ENCODE assay signal across 8 mouse cellular contexts in genomic region chrX:129750606-129751005, GRCm38 (mm10). TPM values are rescaled to one million over a fixed set of nuclear protein-coding genes. Genes with fewer than 3 reads are reported as not detected.
DNase-seq lines count a peak whose midpoint lies in the region; ATAC-seq and TF ChIP-seq lines count a peak whose summit lies in the region.

No protein-coding gene starts in this region.

- peak overlapping the region; percentile 72 for H3K9ac ChIP-seq in heart, embryonic 14.5 days (ENCODE audit: low read length)
- H3K9ac ChIP-seq in liver, embryonic 16.5 days (ENCODE audit: low read depth, low read length): peak overlapping the region; percentile 9; the same call in 1 of the 2 replicates
- H3K9ac ChIP-seq in stomach, embryonic 14.5 days (replicated peaks; ENCODE audit: low read depth, low read length): peak overlapping the region; percentile 53; the same call in 1 of the 2 replicates

- peak overlapping the region; percentile 67 for H3K4me2 ChIP-seq in heart, embryonic 14.5 days (ENCODE audit: low read length)
- H3K4me2 ChIP-seq in liver, embryonic 16.5 days (ENCODE audit: low read depth, low read length): peak overlapping the region; percentile 46
- peak overlapping the region; percentile 38 for H3K4me2 ChIP-seq in stomach, embryonic 14.5 days (replicated peaks; ENCODE audit: low read depth, low read length)

- peak; percentile 21 for DNase-seq in adrenal gland, adult 2 months
- no peak for DNase-seq in adrenal gland, postnatal 4 days (ENCODE audit: low spot score in 2 of 2)
- no peak for DNase-seq in urinary bladder, postnatal 25 days (ENCODE audit: low spot score)
- DNase-seq in layer of hippocampus, adult 18-20 months (ENCODE audit: low spot score in 2 of 2): no peak

- no peak for ATAC-seq in heart, embryonic 14.5 days (ENCODE audit: insufficient number of reproducible peaks, insufficient read depth, low FRiP score, low read depth)
- ATAC-seq in liver, embryonic 16.5 days (ENCODE audit: low read depth): peak; percentile 16; the same call in 1 of the 2 replicates
- no peak for ATAC-seq in stomach, embryonic 14.5 days (ENCODE audit: insufficient number of reproducible peaks, insufficient read depth, low FRiP score, low read depth)

- H3K9me3 ChIP-seq in E14TG2a.4 (ENCODE audit: low read length): no peaks in the 10 kb centered on the region
- no peaks in the 10 kb centered on the region for H3K9me3 ChIP-seq in heart, embryonic 14.5 days (ENCODE audit: control insufficient read depth, low read length)
- no peaks in the 10 kb centered on the region for H3K9me3 ChIP-seq in liver, embryonic 16.5 days (replicated peaks; ENCODE audit: control insufficient read depth, low read length)
- no peaks in the 10 kb centered on the region for H3K9me3 ChIP-seq in stomach, embryonic 14.5 days (ENCODE audit: control insufficient read depth, low read depth, low read length)

- peak overlapping the region; percentile 82 for H3K4me3 ChIP-seq in E14TG2a.4 (replicated peaks; ENCODE audit: low read length)
- H3K4me3 ChIP-seq in heart, embryonic 14.5 days (ENCODE audit: control insufficient read depth in 1 of 2, insufficient read depth in 1 of 2, low read depth in 1 of 2, low read length in 2 of 2): peak overlapping the region; percentile 59 to 70
- H3K4me3 ChIP-seq in liver, embryonic 16.5 days (ENCODE audit: low read depth, low read length): peak overlapping the region; percentile 59
- H3K4me3 ChIP-seq in stomach, embryonic 14.5 days (ENCODE audit: low read depth, low read length): peak overlapping the region; percentile 53

- no peaks in the 10 kb centered on the region for H3K27me3 ChIP-seq in E14TG2a.4 (ENCODE audit: insufficient read depth, low read length)
- H3K27me3 ChIP-seq in heart, embryonic 14.5 days (ENCODE audit: control insufficient read depth, insufficient read depth, low read length): no peaks in the 10 kb centered on the region
- no peaks in the 10 kb centered on the region for H3K27me3 ChIP-seq in liver, embryonic 16.5 days (ENCODE audit: control insufficient read depth, insufficient read depth, low read depth, low read length)
- no peaks in the 10 kb centered on the region for H3K27me3 ChIP-seq in stomach, embryonic 14.5 days (ENCODE audit: control insufficient read depth, insufficient read depth, low read length)

- WGBS in heart, embryonic 14.5 days: 19% methylated on average over 4 of the region's 6 CpGs
- WGBS in liver, embryonic 16.5 days (ENCODE audit: insufficient replicate concordance): 14% methylated on average over 6 of the region's 6 CpGs
- WGBS in stomach, embryonic 14.5 days: 20% methylated on average over 6 of the region's 6 CpGs

- H3K27ac ChIP-seq in heart, embryonic 14.5 days (replicated peaks in 1 of 2; ENCODE audit: control insufficient read depth in 1 of 2, insufficient read depth in 1 of 2, low read depth in 2 of 2, low read length in 2 of 2): 0 out of 4 replicates have a peak overlapping the region, but pooled peaks of 1 of the 2 experiments have one; percentile 4
- H3K27ac ChIP-seq in liver, embryonic 16.5 days (ENCODE audit: low read length): no peak overlapping the region
- H3K27ac ChIP-seq in stomach, embryonic 14.5 days (ENCODE audit: low read length): peak overlapping the region; percentile 58; the same call in 1 of the 2 replicates

- no peak for TF ChIP-seq CTCF in E14TG2a.4 (conservative IDR thresholded peaks at IDR 0.05; ENCODE audit: low read length)

- peaks cover 12% of the 10 kb centered on the region for H3K4me1 ChIP-seq in E14TG2a.4 (replicated peaks; ENCODE audit: low read depth, low read length)
- H3K4me1 ChIP-seq in heart, embryonic 14.5 days (ENCODE audit: control insufficient read depth in 2 of 2, insufficient read depth in 2 of 2, low read length in 2 of 2): no peaks in the 10 kb centered on the region
- no peaks in the 10 kb centered on the region for H3K4me1 ChIP-seq in liver, embryonic 16.5 days (ENCODE audit: control insufficient read depth, low read depth, low read length)
- no peaks in the 10 kb centered on the region for H3K4me1 ChIP-seq in stomach, embryonic 14.5 days (ENCODE audit: control insufficient read depth, insufficient read depth, low read length)

- H3K36me3 ChIP-seq in E14TG2a.4 (ENCODE audit: insufficient read depth, low read length): no peaks in the 10 kb centered on the region
- H3K36me3 ChIP-seq in heart, embryonic 14.5 days (ENCODE audit: control insufficient read depth, insufficient read depth, low read length): no peaks in the 10 kb centered on the region
- H3K36me3 ChIP-seq in liver, embryonic 16.5 days (ENCODE audit: control insufficient read depth, insufficient read depth): no peaks in the 10 kb centered on the region
- H3K36me3 ChIP-seq in stomach, embryonic 14.5 days (ENCODE audit: control insufficient read depth, insufficient read depth, low read length): no peaks in the 10 kb centered on the region

RNA-seq across cellular contexts. Expression of gene Diaph2, which starts 1.1 kb away (rescaled TPM):
- total RNA-seq in adrenal gland, adult 2 months (2021): 10 to 100 TPM; 20.1 to 24.8 TPM
- 2.5 and 3.7 TPM in 2 replicates for polyA plus RNA-seq in adrenal gland, adult 2 months (2012; rRNA removed)
- total RNA-seq in adrenal gland, postnatal 4 days (2021): 10 to 100 TPM; 23.1 to 25.4 TPM
- 6.8 and 8.0 TPM in 2 replicates for polyA plus RNA-seq in heart, embryonic 14.5 days (2014; fragmentation: Nextera tagmentation; extraction: Ambion mirVana)
- polyA plus RNA-seq in liver, embryonic 16.5 days (2015; fragmentation: Nextera tagmentation; extraction: Ambion mirVana): 1.4 and 1.5 TPM in 2 replicates
- 11.3 and 12.5 TPM in 2 replicates for polyA plus RNA-seq in stomach, embryonic 14.5 days (2014; fragmentation: Nextera tagmentation; extraction: Ambion mirVana)
- total RNA-seq in layer of hippocampus, adult 18-20 months (2021): 10 to 100 TPM; 22.5 to 26.2 TPM

Comparison
In these comparisons a context has a peak if more than half of its experiments do, and no peak if none do; other contexts are left out.
1. H3K9ac ChIP-seq: peak in every context shown above with its lines; median percentile 72 in heart, embryonic 14.5 days; 53 in stomach, embryonic 14.5 days; 9 in liver, embryonic 16.5 days.